Mouse (Mus musculus) layer of hippocampus, postnatal 25 days (tissue): Measurements from ENCODE around the gene Prrg2. TPM values are rescaled to one million over a fixed set of nuclear protein-coding genes. Genes with fewer than 3 reads are reported as not detected.

ENCODE experiments used
- DNase-seq, 2 experiments: peaks; one replicate each; pipeline ENCODE4 v3.0.0; 2022; ENCODE audit warnings: mixed read lengths in 2 of 2, low spot score in 1 of 2; ENCODE audit errors: extremely low spot score in 1 of 2
- total RNA-seq, 2 experiments: library from RNA; stranded (reverse); gene quantifications; 2 replicates each; pipeline ENCODE4 v1.2.3; 2021

The Prrg2 gene
- total RNA-seq, 2 experiments from 2014 or later: 5.6 to 6.6 TPM

- DNase-seq: no peak
Observed at GRCm38 (mm10) chr7:45091001-45091990, 28.8 kb upstream of the Prrg2 start.

- DNase-seq: no peak
Observed at GRCm38 (mm10) chr7:45090251-45090977, 27.9 kb upstream of the Prrg2 start.

GRCm38 (mm10) chr7:45088597-45088996 is 26.1 kb upstream of the Prrg2 start:
- DNase-seq: no peak

GRCm38 (mm10) chr7:45086084-45086483 is 23.6 kb upstream of the Prrg2 start:
- no peak for DNase-seq

GRCm38 (mm10) chr7:45083300-45083890 is 20.9 kb upstream of the Prrg2 start:
- DNase-seq: no peak

- no peak for DNase-seq
Observed at GRCm38 (mm10) chr7:45082401-45083299, 20.2 kb upstream of the Prrg2 start.

GRCm38 (mm10) chr7:45081016-45081415 is 18.5 kb upstream of the Prrg2 start:
- DNase-seq: no peak

- DNase-seq: peak; percentile 94 to 99
Observed at GRCm38 (mm10) chr7:45079856-45080255, 17.4 kb upstream of the Prrg2 start.

- DNase-seq: peak in 1 of 2 experiments; percentile 77
Observed at GRCm38 (mm10) chr7:45078513-45078912, 16.0 kb upstream of the Prrg2 start.

- DNase-seq: no peak
Observed at GRCm38 (mm10) chr7:45077829-45078228, 15.4 kb upstream of the Prrg2 start.

GRCm38 (mm10) chr7:45077322-45077721 is 14.8 kb upstream of the Prrg2 start:
- DNase-seq: no peak

GRCm38 (mm10) chr7:45076501-45076900 is 14.0 kb upstream of the Prrg2 start:
- DNase-seq: no peak

- no peak for DNase-seq
Observed at GRCm38 (mm10) chr7:45075405-45075804, 12.9 kb upstream of the Prrg2 start.

GRCm38 (mm10) chr7:45073949-45074348 is 11.5 kb upstream of the Prrg2 start:
- no peak for DNase-seq

GRCm38 (mm10) chr7:45073171-45073707 is 10.8 kb upstream of the Prrg2 start:
- no peak for DNase-seq

GRCm38 (mm10) chr7:45072230-45072629 is 9.8 kb upstream of the Prrg2 start:
- DNase-seq: no peak

- DNase-seq: no peak
Observed at GRCm38 (mm10) chr7:45069671-45070070, 7.2 kb upstream of the Prrg2 start.

- no peak for DNase-seq
Observed at GRCm38 (mm10) chr7:45068000-45068318, 5.5 kb upstream of the Prrg2 start.

GRCm38 (mm10) chr7:45067190-45067999 is 4.9 kb upstream of the Prrg2 start:
- no peak for DNase-seq
